Mouse (Mus musculus): ENCODE measurements around the gene Poc1a. TPM values are rescaled to one million over a fixed set of nuclear protein-coding genes. Genes with fewer than 3 reads are reported as not detected.

The Poc1a gene
- total and polyA plus RNA-seq, 2 experiments from 2014 or later: 12.3 to 13.6 TPM

GRCm38 (mm10) chr9:106353779-106354178, 72.9 kb downstream of the Poc1a start:
- H3K27ac ChIP-seq (ENCODE audit: low read depth): no peak overlapping the region
- no peak for ATAC-seq (ENCODE audit: insufficient read depth, low read depth)

DNA sequence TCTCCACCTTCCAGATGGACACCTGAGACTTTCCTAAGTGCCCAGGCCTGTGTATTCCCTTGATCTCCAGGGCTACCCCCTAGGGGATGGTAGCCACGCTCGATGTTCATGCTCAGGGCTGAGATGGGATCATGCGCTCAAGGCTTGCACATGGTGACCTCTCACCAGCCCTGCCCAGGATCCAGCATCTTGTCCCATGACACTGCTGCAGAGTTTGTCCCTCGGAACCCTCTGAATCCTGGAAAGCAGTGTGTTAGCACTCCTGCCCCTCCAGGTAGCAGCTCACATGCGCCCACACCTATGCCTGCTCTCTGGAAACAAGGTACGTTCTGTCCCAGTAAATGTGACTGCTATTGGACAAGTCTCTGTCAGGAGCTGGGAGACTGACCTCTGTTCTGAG, 73.9 kb downstream of the Poc1a start:
- DNase-seq (ENCODE audit: low spot score) (no peak), ATAC-seq (ENCODE audit: insufficient read depth, low read depth) (no peak)
- 85% methylated on average over 6 of the region's 6 CpGs for WGBS
- H3K4me1 ChIP-seq (ENCODE audit: control insufficient read depth, insufficient read depth): no peaks in the 10 kb centered on the region
- H3K27me3 ChIP-seq (ENCODE audit: control insufficient read depth, insufficient read depth, low read length): no peaks in the 10 kb centered on the region
- H3K27ac ChIP-seq (ENCODE audit: low read depth): no peak overlapping the region
- H3K9me3 ChIP-seq (replicated peaks; ENCODE audit: control insufficient read depth, low read length): no peaks in the 10 kb centered on the region
- H3K4me2 ChIP-seq (ENCODE audit: low read depth, low read length): no peak overlapping the region
- H3K4me3 ChIP-seq (ENCODE audit: low read depth, low read length): no peak overlapping the region
- no peak for TF ChIP-seq EP300 (IDR thresholded peaks at IDR 0.05; ENCODE audit: low read depth)
- TF ChIP-seq CTCF (IDR thresholded peaks at IDR 0.05; ENCODE audit: low read depth): no peak
- no peaks in the 10 kb centered on the region; the same call in 1 of the 2 replicates for H3K36me3 ChIP-seq (replicated peaks; ENCODE audit: control insufficient read depth, insufficient read depth, low read length)
- H3K9ac ChIP-seq (replicated peaks; ENCODE audit: low read depth, low read length): no peak overlapping the region

More at GRCm38 (mm10) chr9:106353779-106354178, 72.9 kb downstream of the Poc1a start:
- no peaks in the 10 kb centered on the region for H3K4me1 ChIP-seq (ENCODE audit: control insufficient read depth, insufficient read depth)
- H3K36me3 ChIP-seq (replicated peaks; ENCODE audit: control insufficient read depth, insufficient read depth, low read length): no peaks in the 10 kb centered on the region; the same call in 1 of the 2 replicates
- WGBS: 30% methylated on average over 6 of the region's 6 CpGs
- H3K4me3 ChIP-seq (ENCODE audit: low read depth, low read length): no peak overlapping the region
- H3K9me3 ChIP-seq (replicated peaks; ENCODE audit: control insufficient read depth, low read length): no peaks in the 10 kb centered on the region
- TF ChIP-seq CTCF (IDR thresholded peaks at IDR 0.05; ENCODE audit: low read depth) (no peak), EP300 (IDR thresholded peaks at IDR 0.05; ENCODE audit: low read depth) (no peak)
- H3K4me2 ChIP-seq (ENCODE audit: low read depth, low read length): no peak overlapping the region
- no peak overlapping the region for H3K9ac ChIP-seq (replicated peaks; ENCODE audit: low read depth, low read length)
- no peak for DNase-seq (ENCODE audit: low spot score)
- no peaks in the 10 kb centered on the region for H3K27me3 ChIP-seq (ENCODE audit: control insufficient read depth, insufficient read depth, low read length)

DNA sequence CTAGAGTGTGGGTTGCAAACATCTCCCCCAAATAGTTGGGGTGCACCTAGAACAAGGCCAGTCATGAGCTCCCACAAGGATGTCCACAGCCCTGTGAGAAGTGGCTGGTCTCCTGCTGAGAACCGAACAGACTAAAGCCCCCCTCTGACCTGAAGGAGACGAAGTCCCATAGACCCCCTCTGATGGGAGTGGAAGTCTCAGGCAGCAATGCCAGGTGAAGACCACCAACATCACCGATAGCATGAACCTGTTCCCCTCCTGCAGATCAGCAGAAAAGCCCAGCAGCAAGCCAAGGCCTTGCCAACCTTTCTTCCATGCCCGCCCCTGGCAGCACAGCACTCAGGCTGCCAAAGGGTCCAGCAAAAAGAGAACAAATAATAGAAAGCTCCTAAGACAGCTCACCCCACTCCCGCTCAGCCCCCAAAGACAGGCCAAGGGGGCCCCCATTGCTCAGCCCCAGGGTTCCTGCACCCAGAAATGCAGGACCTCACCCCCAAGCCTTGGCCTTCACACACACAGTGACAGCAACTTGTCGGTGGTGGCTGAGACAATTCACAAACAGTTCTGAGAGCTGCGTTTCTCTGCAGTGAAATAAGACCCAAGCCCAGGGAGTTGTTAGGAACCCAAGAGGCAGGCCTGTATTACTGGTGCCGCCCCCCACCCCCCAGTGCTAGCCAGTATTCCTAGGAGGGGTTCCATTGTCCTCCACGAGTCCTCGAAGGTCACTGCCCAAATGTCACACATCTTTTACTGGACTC, 74.5 kb downstream of the Poc1a start:
- ATAC-seq (ENCODE audit: insufficient read depth, low read depth): no peak
- no peak for DNase-seq (ENCODE audit: low spot score)
- WGBS: 80% methylated on average over 10 of the region's 10 CpGs
- no peaks in the 10 kb centered on the region for H3K9me3 ChIP-seq (replicated peaks; ENCODE audit: control insufficient read depth, low read length)
- H3K9ac ChIP-seq (replicated peaks; ENCODE audit: low read depth, low read length): no peak overlapping the region
- H3K36me3 ChIP-seq (replicated peaks; ENCODE audit: control insufficient read depth, insufficient read depth, low read length): no peaks in the 10 kb centered on the region
- H3K4me1 ChIP-seq (ENCODE audit: control insufficient read depth, insufficient read depth): no peaks in the 10 kb centered on the region
- no peak overlapping the region for H3K27ac ChIP-seq (ENCODE audit: low read depth)
- H3K4me3 ChIP-seq (ENCODE audit: low read depth, low read length): no peak overlapping the region
- TF ChIP-seq CTCF (IDR thresholded peaks at IDR 0.05; ENCODE audit: low read depth) (no peak), EP300 (IDR thresholded peaks at IDR 0.05; ENCODE audit: low read depth) (no peak)
- no peak overlapping the region for H3K4me2 ChIP-seq (ENCODE audit: low read depth, low read length)
- no peaks in the 10 kb centered on the region for H3K27me3 ChIP-seq (ENCODE audit: control insufficient read depth, insufficient read depth, low read length)

DNA sequence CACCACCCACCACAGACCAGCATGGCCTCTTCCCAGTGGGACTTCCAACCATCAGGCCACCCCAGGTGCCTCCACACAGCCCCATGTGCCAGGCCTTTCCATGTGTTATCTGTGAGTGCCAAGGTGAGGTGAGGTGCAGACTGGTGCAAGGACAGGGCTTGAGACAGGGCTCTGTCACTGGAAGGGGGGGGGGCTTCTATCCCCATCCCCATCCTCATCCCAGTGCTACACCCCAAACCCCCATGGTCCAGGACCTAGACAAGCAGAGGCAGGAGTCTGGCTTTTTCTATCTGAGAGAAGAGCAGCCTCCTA, 75.1 kb downstream of the Poc1a start:
- no peaks in the 10 kb centered on the region for H3K9me3 ChIP-seq (replicated peaks; ENCODE audit: control insufficient read depth, low read length)
- DNase-seq (ENCODE audit: low spot score): no peak
- no peak for ATAC-seq (ENCODE audit: insufficient read depth, low read depth)
- no peak for TF ChIP-seq CTCF (IDR thresholded peaks at IDR 0.05; ENCODE audit: low read depth)
- TF ChIP-seq EP300 (IDR thresholded peaks at IDR 0.05; ENCODE audit: low read depth): no peak
- no peak overlapping the region for H3K9ac ChIP-seq (replicated peaks; ENCODE audit: low read depth, low read length)
- H3K27ac ChIP-seq (ENCODE audit: low read depth): no peak overlapping the region
- no peaks in the 10 kb centered on the region for H3K4me1 ChIP-seq (ENCODE audit: control insufficient read depth, insufficient read depth)
- H3K4me2 ChIP-seq (ENCODE audit: low read depth, low read length): no peak overlapping the region
- H3K27me3 ChIP-seq (ENCODE audit: control insufficient read depth, insufficient read depth, low read length): no peaks in the 10 kb centered on the region
- H3K36me3 ChIP-seq (replicated peaks; ENCODE audit: control insufficient read depth, insufficient read depth, low read length): no peaks in the 10 kb centered on the region
- H3K4me3 ChIP-seq (ENCODE audit: low read depth, low read length): no peak overlapping the region

DNA sequence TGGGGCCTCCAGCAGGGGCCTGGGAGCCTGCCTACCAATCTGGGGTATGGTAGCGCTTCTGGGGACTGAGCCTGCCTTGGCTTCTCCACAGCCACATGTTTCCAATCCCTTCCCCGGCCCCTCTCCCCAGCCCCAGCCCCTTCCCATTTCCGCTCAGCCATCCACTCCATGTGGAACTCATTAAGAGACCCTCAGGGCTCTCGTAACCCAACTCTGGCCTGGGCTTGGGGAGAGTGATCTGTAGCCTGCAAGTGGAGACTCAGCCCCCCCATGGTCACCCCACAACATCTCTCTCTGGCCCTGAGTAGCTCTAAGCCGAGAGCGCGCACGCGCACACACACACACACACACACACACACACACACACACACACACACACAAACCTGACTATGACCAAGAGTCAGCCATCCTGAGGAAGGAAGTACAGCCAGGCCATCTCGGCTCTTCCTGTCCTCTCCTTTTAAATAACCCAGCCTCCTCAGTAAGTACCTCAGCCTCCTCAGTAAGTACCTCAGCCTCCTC, 75.5 kb downstream of the Poc1a start:
- TF ChIP-seq CTCF (IDR thresholded peaks at IDR 0.05; ENCODE audit: low read depth) (no peak), EP300 (IDR thresholded peaks at IDR 0.05; ENCODE audit: low read depth) (peak; percentile 68; the same call in 1 of the 2 replicates)
- H3K27ac ChIP-seq (ENCODE audit: low read depth): no peak overlapping the region
- H3K4me1 ChIP-seq (ENCODE audit: control insufficient read depth, insufficient read depth): no peaks in the 10 kb centered on the region
- H3K9me3 ChIP-seq (replicated peaks; ENCODE audit: control insufficient read depth, low read length): no peaks in the 10 kb centered on the region
- no peak for DNase-seq (ENCODE audit: low spot score)
- H3K27me3 ChIP-seq (ENCODE audit: control insufficient read depth, insufficient read depth, low read length): no peaks in the 10 kb centered on the region
- H3K9ac ChIP-seq (replicated peaks; ENCODE audit: low read depth, low read length): no peak overlapping the region
- no peak for ATAC-seq (ENCODE audit: insufficient read depth, low read depth)
- H3K4me2 ChIP-seq (ENCODE audit: low read depth, low read length): no peak overlapping the region
- H3K36me3 ChIP-seq (replicated peaks; ENCODE audit: control insufficient read depth, insufficient read depth, low read length): no peaks in the 10 kb centered on the region
- no peak overlapping the region for H3K4me3 ChIP-seq (ENCODE audit: low read depth, low read length)
- 65% methylated on average over 10 of the region's 10 CpGs for WGBS

GRCm38 (mm10) chr9:106357167-106357566, 76.3 kb downstream of the Poc1a start:
- no peaks in the 10 kb centered on the region for H3K4me1 ChIP-seq (ENCODE audit: control insufficient read depth, insufficient read depth)
- H3K36me3 ChIP-seq (replicated peaks; ENCODE audit: control insufficient read depth, insufficient read depth, low read length): no peaks in the 10 kb centered on the region
- no peak overlapping the region for H3K4me3 ChIP-seq (ENCODE audit: low read depth, low read length)
- no peaks in the 10 kb centered on the region for H3K27me3 ChIP-seq (ENCODE audit: control insufficient read depth, insufficient read depth, low read length)
- TF ChIP-seq EP300 (IDR thresholded peaks at IDR 0.05; ENCODE audit: low read depth) (no peak), CTCF (IDR thresholded peaks at IDR 0.05; ENCODE audit: low read depth) (no peak)
- no peak overlapping the region for H3K9ac ChIP-seq (replicated peaks; ENCODE audit: low read depth, low read length)
- no peak overlapping the region for H3K4me2 ChIP-seq (ENCODE audit: low read depth, low read length)
- ATAC-seq (ENCODE audit: insufficient read depth, low read depth) (no peak), DNase-seq (ENCODE audit: low spot score) (no peak)
- H3K27ac ChIP-seq (ENCODE audit: low read depth): no peak overlapping the region
- no peaks in the 10 kb centered on the region for H3K9me3 ChIP-seq (replicated peaks; ENCODE audit: control insufficient read depth, low read length)
- 70% methylated on average over 3 of the region's 3 CpGs for WGBS
